ENCODE assay signal across 7 mouse cellular contexts in the genomic region with DNA sequence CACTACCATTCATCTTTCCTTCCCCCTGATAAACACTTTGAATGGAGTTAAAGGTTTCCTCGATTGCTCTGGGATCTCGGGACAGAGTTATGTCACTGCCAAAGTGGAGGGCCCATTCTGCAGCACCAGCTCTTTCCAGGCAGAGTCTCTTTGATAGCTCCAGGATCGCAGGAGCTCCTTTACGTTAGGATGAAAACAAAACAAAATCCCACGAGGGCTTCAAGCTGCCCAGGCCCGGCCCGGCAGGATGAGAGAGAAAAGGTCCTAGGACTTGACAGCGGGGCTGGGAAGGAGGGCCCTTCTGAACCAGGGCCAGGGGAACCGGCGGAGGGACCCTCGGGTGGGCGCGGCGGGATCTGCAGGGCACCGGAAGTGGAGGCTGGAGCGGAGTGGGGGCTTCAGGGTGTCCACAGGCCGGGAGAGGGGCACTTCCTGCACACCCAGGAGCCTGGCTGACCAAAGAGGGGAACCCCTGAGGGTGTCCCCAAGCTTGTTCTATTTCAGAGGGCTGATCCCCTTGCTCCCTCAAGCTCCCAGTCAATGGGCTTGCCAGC. TPM values are rescaled to one million over a fixed set of nuclear protein-coding genes. Genes with fewer than 3 reads are reported as not detected.
DNase-seq lines count a peak whose midpoint lies in the region; ATAC-seq and TF ChIP-seq lines count a peak whose summit lies in the region.

No protein-coding gene starts in this region.

- peaks cover 28% of the 10 kb centered on the region for H3K4me1 ChIP-seq in lung, embryonic 15.5 days
- peaks cover 4% of the 10 kb centered on the region; the same call in 1 of the 2 replicates for H3K4me1 ChIP-seq in embryonic facial prominence, embryonic 11.5 days (ENCODE audit: control insufficient read depth, insufficient read depth, low read length)
- peaks cover 7% of the 10 kb centered on the region for H3K4me1 ChIP-seq in intestine, embryonic 16.5 days (ENCODE audit: control insufficient read depth, insufficient read depth, low read length)
- peaks cover 2% of the 10 kb centered on the region; the same call in 1 of the 2 replicates for H3K4me1 ChIP-seq in small intestine, adult 2 months (ENCODE audit: control insufficient read depth, insufficient read depth, insufficient read length, low read length)

- WGBS in lung, embryonic 15.5 days: under 1% methylated on average over 17 of the region's 17 CpGs
- 1% methylated on average over 16 of the region's 17 CpGs for WGBS in embryonic facial prominence, embryonic 11.5 days
- 0% methylated on average over 17 of the region's 17 CpGs for WGBS in intestine, embryonic 16.5 days
- WGBS in small intestine, adult 2 months: 2% methylated on average over 17 of the region's 17 CpGs

- H3K9me3 ChIP-seq in lung, embryonic 15.5 days: no peaks in the 10 kb centered on the region
- H3K9me3 ChIP-seq in embryonic facial prominence, embryonic 11.5 days (replicated peaks; ENCODE audit: control insufficient read depth, low read length): no peaks in the 10 kb centered on the region
- H3K9me3 ChIP-seq in intestine, embryonic 16.5 days (ENCODE audit: control insufficient read depth, low read length): no peaks in the 10 kb centered on the region

- H3K4me3 ChIP-seq in lung, embryonic 15.5 days: peak overlapping the region; percentile 76
- H3K4me3 ChIP-seq in embryonic facial prominence, embryonic 11.5 days (ENCODE audit: low read depth, low read length): peak overlapping the region; percentile 92
- H3K4me3 ChIP-seq in intestine, embryonic 16.5 days (ENCODE audit: low read length): peak overlapping the region; percentile 97
- H3K4me3 ChIP-seq in small intestine, adult 2 months (ENCODE audit: low read depth, low read length): peak overlapping the region; percentile 96

- H3K36me3 ChIP-seq in lung, embryonic 15.5 days: no peaks in the 10 kb centered on the region
- no peaks in the 10 kb centered on the region for H3K36me3 ChIP-seq in embryonic facial prominence, embryonic 11.5 days (replicated peaks; ENCODE audit: control insufficient read depth, insufficient read depth, low read depth, low read length)
- H3K36me3 ChIP-seq in intestine, embryonic 16.5 days (ENCODE audit: control insufficient read depth, insufficient read depth, low read length): no peaks in the 10 kb centered on the region
- no peaks in the 10 kb centered on the region for H3K36me3 ChIP-seq in small intestine, adult 2 months (ENCODE audit: control insufficient read depth, insufficient read depth, low read length)

- TF ChIP-seq CTCF in small intestine, adult 2 months (IDR thresholded peaks at IDR 0.05; ENCODE audit: extremely low read depth, insufficient read length, insufficient replicate concordance, low read depth, low read length): no peak

- H3K9ac ChIP-seq in lung, embryonic 15.5 days: peak overlapping the region; percentile 87
- H3K9ac ChIP-seq in embryonic facial prominence, embryonic 11.5 days (replicated peaks; ENCODE audit: low read length): peak overlapping the region; percentile 91
- H3K9ac ChIP-seq in intestine, embryonic 16.5 days (ENCODE audit: low read depth, low read length): peak overlapping the region; percentile 90

- peak; percentile 60 for ATAC-seq in lung, embryonic 15.5 days (ENCODE audit: borderline replicate concordance, extremely low read depth, low FRiP score, low TSS enrichment)
- ATAC-seq in embryonic facial prominence, embryonic 11.5 days (replicated peaks; ENCODE audit: insufficient number of reproducible peaks, low FRiP score, low TSS enrichment, low read depth): peak; percentile 74
- ATAC-seq in intestine, embryonic 16.5 days: peak; percentile 59; the same call in 1 of the 2 replicates

- no peak for DNase-seq in lung, postnatal 14 days
- no peak for DNase-seq in embryonic facial prominence, embryonic 11.5 days (ENCODE audit: low spot score)
- DNase-seq in right cerebral cortex, postnatal 14 days: no peak
- DNase-seq in cerebellum, postnatal 36 days: no peak

- H3K27ac ChIP-seq in lung, embryonic 15.5 days: peak overlapping the region; percentile 94
- H3K27ac ChIP-seq in embryonic facial prominence, embryonic 11.5 days (replicated peaks; ENCODE audit: low read depth, low read length): peak overlapping the region; percentile 88
- peak overlapping the region; percentile 95 for H3K27ac ChIP-seq in intestine, embryonic 16.5 days (ENCODE audit: low read length)
- H3K27ac ChIP-seq in small intestine, adult 2 months (ENCODE audit: insufficient read depth, low read depth, low read length): peak overlapping the region; percentile 61

- peak overlapping the region; percentile 87 for H3K4me2 ChIP-seq in lung, embryonic 15.5 days
- H3K4me2 ChIP-seq in embryonic facial prominence, embryonic 11.5 days (ENCODE audit: low read depth, low read length): peak overlapping the region; percentile 84
- H3K4me2 ChIP-seq in intestine, embryonic 16.5 days (ENCODE audit: low read depth, low read length): peak overlapping the region; percentile 87

- H3K27me3 ChIP-seq in lung, embryonic 15.5 days: no peaks in the 10 kb centered on the region
- no peaks in the 10 kb centered on the region for H3K27me3 ChIP-seq in embryonic facial prominence, embryonic 11.5 days (ENCODE audit: control insufficient read depth, insufficient read depth, low read length)
- no peaks in the 10 kb centered on the region for H3K27me3 ChIP-seq in intestine, embryonic 16.5 days (replicated peaks; ENCODE audit: control insufficient read depth, insufficient read depth, low read length)
- no peaks in the 10 kb centered on the region for H3K27me3 ChIP-seq in small intestine, adult 2 months (ENCODE audit: control insufficient read depth, insufficient read depth, low read length)

- TF ChIP-seq POLR2A in small intestine, adult 2 months (IDR thresholded peaks at IDR 0.05; ENCODE audit: low read depth, low read length): no peak

RNA-seq across cellular contexts. Expression of gene Dnmt1, which starts 7.6 kb away (rescaled TPM):
- 101 and 104 TPM in 2 replicates for polyA plus RNA-seq in lung, embryonic 15.5 days (2015; fragmentation: Nextera tagmentation; extraction: Ambion mirVana)
- 82.0 and 88.1 TPM in 2 replicates for polyA plus RNA-seq in embryonic facial prominence, embryonic 11.5 days (2014; fragmentation: Nextera tagmentation; extraction: Ambion mirVana)
- 56.3 and 56.9 TPM in 2 replicates for polyA plus RNA-seq in intestine, embryonic 16.5 days (2015; fragmentation: Nextera tagmentation; extraction: Ambion mirVana)
- 10.4 and 21.7 TPM in 2 replicates for polyA plus RNA-seq in small intestine, adult 2 months (2012; rRNA removed)

RNA-seq across cellular contexts. Expression of gene S1pr2, which starts 24.5 kb away (rescaled TPM):
- 63.4 and 65.2 TPM in 2 replicates for polyA plus RNA-seq in lung, embryonic 15.5 days (2015; fragmentation: Nextera tagmentation; extraction: Ambion mirVana)
- 37.5 and 43.6 TPM in 2 replicates for polyA plus RNA-seq in embryonic facial prominence, embryonic 11.5 days (2014; fragmentation: Nextera tagmentation; extraction: Ambion mirVana)
- polyA plus RNA-seq in intestine, embryonic 16.5 days (2015; fragmentation: Nextera tagmentation; extraction: Ambion mirVana): 24.3 and 24.4 TPM in 2 replicates
- polyA plus RNA-seq in small intestine, adult 2 months (2012; rRNA removed): 2.5 and 2.9 TPM in 2 replicates

RNA-seq across cellular contexts. Expression of gene Mrpl4, which starts 50.5 kb away (rescaled TPM):
- polyA plus RNA-seq in lung, embryonic 15.5 days (2015; fragmentation: Nextera tagmentation; extraction: Ambion mirVana): 157 and 160 TPM in 2 replicates
- 139 and 147 TPM in 2 replicates for polyA plus RNA-seq in embryonic facial prominence, embryonic 11.5 days (2014; fragmentation: Nextera tagmentation; extraction: Ambion mirVana)
- polyA plus RNA-seq in intestine, embryonic 16.5 days (2015; fragmentation: Nextera tagmentation; extraction: Ambion mirVana): 165 and 181 TPM in 2 replicates
- 81.8 and 143 TPM in 2 replicates for polyA plus RNA-seq in small intestine, adult 2 months (2012; rRNA removed)

RNA-seq across cellular contexts. Expression of gene Eif3g, which starts 53.6 kb away (rescaled TPM):
- 281 and 294 TPM in 2 replicates for polyA plus RNA-seq in lung, embryonic 15.5 days (2015; fragmentation: Nextera tagmentation; extraction: Ambion mirVana)
- polyA plus RNA-seq in embryonic facial prominence, embryonic 11.5 days (2014; fragmentation: Nextera tagmentation; extraction: Ambion mirVana): 352 TPM in 2 replicates
- polyA plus RNA-seq in intestine, embryonic 16.5 days (2015; fragmentation: Nextera tagmentation; extraction: Ambion mirVana): 261 and 297 TPM in 2 replicates
- 57.9 and 94.5 TPM in 2 replicates for polyA plus RNA-seq in small intestine, adult 2 months (2012; rRNA removed)
